Mouse (Mus musculus) liver, adult 2 months (tissue): ENCODE results near the gene Hrh2.

Source experiments
- CTCF ChIP-seq: fragments of 200-500 bp; IDR thresholded peaks from 2 replicates; pipeline ENCODE4 v1.5.1; 2011; ENCODE audit warnings: low read depth, low read length, control low read depth
- POLR2A ChIP-seq: fragments of 200-500 bp; IDR thresholded peaks from 2 replicates; pipeline ENCODE4 v1.6.1; 2011; ENCODE audit warnings: low read length, control low read depth; ENCODE audit not compliant: insufficient read depth; ENCODE audit errors: extremely low read depth

- TF ChIP-seq CTCF (no peak), POLR2A (no peak)
These were observed 31.4 kb upstream of the Hrh2 start for GRCm38 (mm10) chr13:54160546-54160945.
